Mouse (Mus musculus): ENCODE measurements around the gene Olfr381. TPM values are rescaled to one million over a fixed set of nuclear protein-coding genes. Genes with fewer than 3 reads are reported as not detected.
"Not testable (repeated sequence)": the region's sequence is repeated elsewhere in the genome, so short reads cannot be mapped to it uniquely, and the experiment has no call there.

Gene Olfr381
- not detected for total RNA-seq (2021)
- not detected in 2 replicates for polyA plus RNA-seq (2012; rRNA removed)
- long read RNA-seq: 0 reads

- intact Hi-C loops (cut with DNase I): no loop called here
- no peak within 1 kb of the TSS for H3K9ac ChIP-seq (ENCODE audit: low read depth, low read length)
- no peaks in the 10 kb centered on the region for H3K36me3 ChIP-seq (ENCODE audit: control insufficient read depth, insufficient read depth, low read length)
- DNase-seq: no peak
- no peak within 1 kb of the TSS for H3K4me3 ChIP-seq
- no peaks in the 10 kb centered on the region for H3K79me2 ChIP-seq (replicated peaks; ENCODE audit: control insufficient read depth, insufficient read depth, low read length)
- TF ChIP-seq POLR2A (IDR thresholded peaks at IDR 0.05; ENCODE audit: insufficient read depth, low read depth, low read length) (no peak), EP300 (IDR thresholded peaks at IDR 0.05; ENCODE audit: insufficient read depth, low read depth, low read length) (no peak), CTCF (IDR thresholded peaks at IDR 0.05) (no peak)
- H3K4me1 ChIP-seq (ENCODE audit: control insufficient read depth, insufficient read depth, low read length): no peaks in the 10 kb centered on the region
- no peaks in the 10 kb centered on the region for H3K27me3 ChIP-seq (ENCODE audit: control insufficient read depth, insufficient read depth, low read length)
- no peak within 1 kb of the TSS for H3K27ac ChIP-seq
These were observed at the start of gene Olfr381 for GRCm38 (mm10) chr11:73491503-73491902. TSS of gene Olfr381 (minus strand) at chr11:73491603.

GRCm38 (mm10) chr11:73528971-73529370 lies 37.6 kb upstream of the Olfr381 start:
- H3K79me2 ChIP-seq (replicated peaks; ENCODE audit: control insufficient read depth, insufficient read depth, low read length); H3K27me3 ChIP-seq (ENCODE audit: control insufficient read depth, insufficient read depth, low read length); H3K27ac ChIP-seq; H3K9ac ChIP-seq (ENCODE audit: low read depth, low read length); H3K4me3 ChIP-seq; H3K36me3 ChIP-seq (ENCODE audit: control insufficient read depth, insufficient read depth, low read length); intact Hi-C loops (cut with DNase I); DNase-seq; H3K4me1 ChIP-seq (ENCODE audit: control insufficient read depth, insufficient read depth, low read length): not testable (repeated sequence)
- 77% methylated on average over 1 of the region's 1 CpGs for WGBS

GRCm38 (mm10) chr11:73517097-73517496 lies 25.7 kb upstream of the Olfr381 start, which contains the start of gene Olfr382:
TSS of gene Olfr382 (minus strand) at chr11:73517197.
- no peak within 1 kb of the TSS for H3K4me3 ChIP-seq
- no peaks in the 10 kb centered on the region for H3K27me3 ChIP-seq (ENCODE audit: control insufficient read depth, insufficient read depth, low read length)
- TF ChIP-seq POLR2A (IDR thresholded peaks at IDR 0.05; ENCODE audit: insufficient read depth, low read depth, low read length): no peak
- TF ChIP-seq EP300 (IDR thresholded peaks at IDR 0.05; ENCODE audit: insufficient read depth, low read depth, low read length): no peak
- TF ChIP-seq CTCF (IDR thresholded peaks at IDR 0.05): no peak
- H3K4me1 ChIP-seq (ENCODE audit: control insufficient read depth, insufficient read depth, low read length): no peaks in the 10 kb centered on the region
- no peak within 1 kb of the TSS for H3K27ac ChIP-seq
- no peaks in the 10 kb centered on the region for H3K79me2 ChIP-seq (replicated peaks; ENCODE audit: control insufficient read depth, insufficient read depth, low read length)
- no peak within 1 kb of the TSS for H3K9ac ChIP-seq (ENCODE audit: low read depth, low read length)
- no peak for DNase-seq
- H3K36me3 ChIP-seq (ENCODE audit: control insufficient read depth, insufficient read depth, low read length): no peaks in the 10 kb centered on the region
- intact Hi-C loops (cut with DNase I): no loop called here

DNA sequence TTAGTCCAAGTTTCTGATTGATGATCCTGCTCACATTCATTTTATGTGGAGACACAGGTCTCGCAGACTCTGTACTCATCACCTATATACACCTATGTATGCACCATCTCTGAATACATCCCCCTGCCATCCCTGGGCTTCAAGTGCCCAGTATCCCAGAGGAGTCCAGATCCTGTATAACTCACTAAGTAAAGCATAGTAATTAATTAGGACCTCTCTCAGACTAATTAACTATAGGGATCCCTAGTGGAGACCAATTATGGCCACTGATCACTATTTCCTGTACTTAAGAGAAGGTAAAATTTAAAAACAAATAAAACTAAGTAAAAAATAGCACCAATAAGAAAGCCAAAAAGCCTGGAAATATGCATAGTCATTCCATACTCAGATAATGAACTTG lies 34.0 kb downstream of the Olfr381 start, which contains the start of gene Olfr380:
Olfr380 (minus strand) TSS at position 101 of the 400 bp plus-strand sequence.
- H3K4me3 ChIP-seq: no peak within 1 kb of the TSS
- H3K4me1 ChIP-seq (ENCODE audit: control insufficient read depth, insufficient read depth, low read length): no peaks in the 10 kb centered on the region
- H3K27me3 ChIP-seq (ENCODE audit: control insufficient read depth, insufficient read depth, low read length): no peaks in the 10 kb centered on the region
- WGBS: 90% methylated on average over 1 of the region's 1 CpGs
- no peaks in the 10 kb centered on the region for H3K36me3 ChIP-seq (ENCODE audit: control insufficient read depth, insufficient read depth, low read length)
- intact Hi-C loops (cut with DNase I): no loop called here
- TF ChIP-seq POLR2A (IDR thresholded peaks at IDR 0.05; ENCODE audit: insufficient read depth, low read depth, low read length) (no peak), EP300 (IDR thresholded peaks at IDR 0.05; ENCODE audit: insufficient read depth, low read depth, low read length) (no peak), CTCF (IDR thresholded peaks at IDR 0.05) (no peak)
- DNase-seq: no peak
- H3K9ac ChIP-seq (ENCODE audit: low read depth, low read length): no peak within 1 kb of the TSS
- no peaks in the 10 kb centered on the region for H3K79me2 ChIP-seq (replicated peaks; ENCODE audit: control insufficient read depth, insufficient read depth, low read length)
- H3K27ac ChIP-seq: no peak within 1 kb of the TSS

Other genes starting within 250 kb of the Olfr381 start
- under 1 TPM; 0.03 to 0.05 TPM for gene Trpv3, start 224.2 kb downstream of the Olfr381 start, total RNA-seq (2021)
- gene Trpv3, start 224.2 kb downstream of the Olfr381 start, polyA plus RNA-seq (2012; rRNA removed): 0.04 and 0.09 TPM in 2 replicates
- gene Aspa, start 162.0 kb downstream of the Olfr381 start, total RNA-seq (2021): 1 to 10 TPM; 1.4 to 1.5 TPM
- 2.2 and 4.4 TPM in 2 replicates for gene Aspa, start 162.0 kb downstream of the Olfr381 start, polyA plus RNA-seq (2012; rRNA removed)
- gene Gm49340, start 161.9 kb downstream of the Olfr381 start, total RNA-seq (2021): not detected
- gene Gm49340, start 161.9 kb downstream of the Olfr381 start, polyA plus RNA-seq (2012; rRNA removed): 0.06 TPM in 1 of 2 replicates, not detected in the other
- gene Spata22, start 161.9 kb downstream of the Olfr381 start, total RNA-seq (2021): not detected
- gene Spata22, start 161.9 kb downstream of the Olfr381 start, polyA plus RNA-seq (2012; rRNA removed): 0.08 and 0.15 TPM in 2 replicates
- gene Olfr20, start 140.8 kb downstream of the Olfr381 start, total RNA-seq (2021): not detected
- not detected in 2 replicates for gene Olfr20, start 140.8 kb downstream of the Olfr381 start, polyA plus RNA-seq (2012; rRNA removed)
- gene Olfr376, start 120.4 kb downstream of the Olfr381 start, total RNA-seq (2021): not detected
- not detected in 2 replicates for gene Olfr376, start 120.4 kb downstream of the Olfr381 start, polyA plus RNA-seq (2012; rRNA removed)
- not detected for gene Olfr1, start 92.0 kb downstream of the Olfr381 start, total RNA-seq (2021)
- gene Olfr1, start 92.0 kb downstream of the Olfr381 start, polyA plus RNA-seq (2012; rRNA removed): not detected in 2 replicates
- not detected for gene Olfr378, start 63.1 kb downstream of the Olfr381 start, total RNA-seq (2021)
- gene Olfr378, start 63.1 kb downstream of the Olfr381 start, polyA plus RNA-seq (2012; rRNA removed): not detected in 2 replicates
- not detected for gene Olfr380, start 34.1 kb downstream of the Olfr381 start, total RNA-seq (2021)
- gene Olfr380, start 34.1 kb downstream of the Olfr381 start, polyA plus RNA-seq (2012; rRNA removed): not detected in 2 replicates
- gene Olfr382, start 25.6 kb upstream of the Olfr381 start, total RNA-seq (2021): not detected
- gene Olfr382, start 25.6 kb upstream of the Olfr381 start, polyA plus RNA-seq (2012; rRNA removed): not detected in 2 replicates
- not detected for gene Olfr385, start 101.4 kb upstream of the Olfr381 start, total RNA-seq (2021)
- not detected in 2 replicates for gene Olfr385, start 101.4 kb upstream of the Olfr381 start, polyA plus RNA-seq (2012; rRNA removed)
- gene Olfr384, start 107.0 kb upstream of the Olfr381 start, total RNA-seq (2021): not detected
- not detected in 2 replicates for gene Olfr384, start 107.0 kb upstream of the Olfr381 start, polyA plus RNA-seq (2012; rRNA removed)
- gene Zfp735, start 197.2 kb upstream of the Olfr381 start, total RNA-seq (2021): not detected
- not detected in 2 replicates for gene Zfp735, start 197.2 kb upstream of the Olfr381 start, polyA plus RNA-seq (2012; rRNA removed)

Measured in heart, adult 2 months (tissue).